Mouse (Mus musculus): Measurements from ENCODE around the gene Kremen2.
"Not testable (repeated sequence)": the region's sequence is repeated elsewhere in the genome, so short reads cannot be mapped to it uniquely, and the experiment has no call there.

Gene Kremen2

DNA sequence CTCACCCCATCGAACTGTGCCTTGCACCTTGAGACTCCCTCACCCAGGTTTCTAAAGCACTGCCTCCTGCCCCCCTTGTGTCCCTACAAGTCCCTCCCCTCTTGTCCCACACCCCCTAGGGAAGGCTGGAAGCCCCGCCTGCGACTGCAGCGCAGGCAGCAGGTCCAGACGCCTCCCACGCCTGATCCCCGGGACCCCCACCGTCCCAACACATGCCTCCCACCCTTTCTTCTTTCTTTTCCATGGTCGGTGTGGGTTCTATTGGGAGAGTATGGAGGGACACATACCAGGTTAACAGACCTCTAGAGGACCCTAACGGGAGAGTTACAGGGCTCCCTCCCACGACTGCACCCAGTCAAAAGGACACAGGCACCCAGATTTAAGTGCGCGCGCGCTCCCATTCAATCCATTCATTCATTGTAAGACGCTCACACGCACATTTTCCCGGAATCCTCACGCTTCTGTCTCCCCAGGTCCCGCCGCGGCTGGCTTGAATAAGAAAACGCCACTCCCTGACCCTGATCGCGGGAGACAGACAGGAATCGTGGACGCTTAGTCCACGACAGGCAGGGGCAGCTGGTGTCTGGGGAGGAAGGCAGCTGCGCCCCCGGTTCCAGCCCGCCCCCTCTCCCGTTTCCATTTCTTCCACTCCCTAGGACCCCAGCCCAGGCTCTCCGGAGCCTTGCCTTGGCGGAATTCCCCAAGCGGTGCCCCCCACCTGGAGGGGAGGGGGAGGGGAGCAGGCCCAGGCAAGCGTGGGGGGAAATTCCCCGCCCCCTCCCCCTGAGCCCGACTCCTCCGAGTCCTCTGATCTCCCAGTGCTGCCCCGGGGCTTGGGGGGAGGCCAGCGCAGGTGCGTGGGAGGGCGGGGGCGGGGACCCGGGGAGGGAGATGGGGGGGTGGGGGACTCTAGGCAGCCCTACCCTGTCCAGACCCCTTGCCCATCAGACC, at the start of gene Kremen2:
Gene Kremen2 (minus strand): TSS at position 533 of the 951 bp plus-strand sequence.
- DNase-seq: peak; percentile 34

DNA sequence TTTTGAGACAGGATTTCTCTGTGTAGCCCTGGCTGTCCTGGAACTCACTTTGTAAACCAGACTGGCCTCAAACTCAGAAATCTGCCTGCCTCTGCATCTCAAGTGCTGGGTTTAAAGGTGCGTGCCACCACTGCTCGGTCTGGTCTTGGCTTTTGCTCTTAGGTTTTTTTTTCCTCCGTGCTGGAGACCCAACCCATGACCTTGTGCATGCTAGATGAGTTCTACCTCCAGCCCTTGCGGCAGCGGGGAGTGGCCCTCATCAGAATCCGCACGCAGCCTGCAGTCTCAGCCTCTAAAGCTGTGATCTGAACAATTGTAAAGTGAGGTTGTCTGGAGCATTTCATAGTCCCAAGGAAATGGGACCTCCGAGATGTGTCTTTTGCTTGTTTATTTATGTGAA, 49.7 kb upstream of the Kremen2 start:
- no peak for DNase-seq

- no peak for DNase-seq
Measured at GRCm38 (mm10) chr17:23791079-23791357, 45.4 kb upstream of the Kremen2 start.

DNA sequence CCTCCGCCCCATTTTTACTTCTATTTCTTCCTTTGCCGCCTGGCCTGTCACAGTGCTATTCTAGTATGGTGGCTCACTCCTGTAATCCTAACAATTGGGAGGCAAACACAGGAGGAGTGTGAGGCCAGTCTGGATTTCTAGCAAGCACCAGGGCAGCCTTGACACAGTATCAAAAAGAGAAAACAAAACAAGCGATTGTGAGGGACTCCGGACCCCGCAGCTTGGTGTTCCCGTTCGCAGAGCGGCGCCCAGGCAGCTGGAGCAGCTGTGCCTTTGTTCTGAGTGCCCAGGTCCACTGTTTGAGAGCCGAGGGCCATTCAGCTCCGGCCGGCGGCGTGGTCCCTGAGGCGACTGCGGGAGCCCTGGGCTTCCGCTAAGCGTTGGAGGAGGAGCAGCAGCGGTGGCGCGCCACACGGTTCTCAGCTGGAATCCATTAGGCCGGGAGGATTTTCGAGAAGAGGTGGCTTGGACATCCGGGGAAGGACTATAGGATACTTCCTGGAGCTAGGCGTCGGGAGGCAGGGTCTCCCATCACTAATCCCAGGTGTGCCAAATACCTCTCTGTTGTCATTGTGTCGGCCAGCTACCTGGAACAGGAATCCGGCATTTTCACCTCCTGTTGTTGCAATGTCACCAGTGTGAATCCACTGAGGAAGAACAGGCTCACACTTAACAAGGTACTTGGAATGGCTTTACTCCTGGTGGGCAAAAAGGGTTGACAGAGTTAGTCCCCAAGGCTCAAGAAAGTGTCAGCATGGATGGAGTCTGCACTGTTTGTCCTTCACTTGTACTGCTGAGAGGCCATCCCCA, 44.8 kb upstream of the Kremen2 start, which contains the start of gene Srrm2:
Gene Srrm2 (plus strand): TSS at position 264 of the 810 bp plus-strand sequence.
- DNase-seq: peak; percentile 59

DNA sequence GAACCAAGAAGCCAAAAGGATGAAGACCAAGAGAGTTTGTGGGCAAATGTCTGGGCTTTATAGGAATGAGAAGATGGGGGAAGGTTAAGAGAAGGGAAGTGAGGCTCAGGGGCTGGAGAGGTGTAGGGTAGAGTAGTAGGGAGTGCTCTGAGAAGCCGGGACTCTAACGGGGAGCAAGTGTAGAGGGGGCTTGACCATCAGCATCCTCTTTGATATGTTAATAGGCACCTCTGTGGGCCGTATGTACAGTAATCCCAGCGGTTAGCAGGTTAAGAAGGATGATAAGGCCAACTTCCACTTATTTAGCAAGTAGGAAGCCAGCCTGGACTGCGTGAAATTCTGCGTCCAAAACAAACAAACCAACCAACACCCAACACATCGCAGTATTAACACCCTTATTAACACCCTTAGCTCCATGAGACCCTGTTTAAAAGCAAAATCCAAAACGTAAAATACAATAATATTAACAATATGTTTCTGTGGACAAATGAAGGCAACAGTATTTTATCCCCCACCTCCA, 44.2 kb upstream of the Kremen2 start:
- DNase-seq: no peak

GRCm38 (mm10) chr17:23788973-23789372, 43.3 kb upstream of the Kremen2 start:
- no peak for DNase-seq

DNA sequence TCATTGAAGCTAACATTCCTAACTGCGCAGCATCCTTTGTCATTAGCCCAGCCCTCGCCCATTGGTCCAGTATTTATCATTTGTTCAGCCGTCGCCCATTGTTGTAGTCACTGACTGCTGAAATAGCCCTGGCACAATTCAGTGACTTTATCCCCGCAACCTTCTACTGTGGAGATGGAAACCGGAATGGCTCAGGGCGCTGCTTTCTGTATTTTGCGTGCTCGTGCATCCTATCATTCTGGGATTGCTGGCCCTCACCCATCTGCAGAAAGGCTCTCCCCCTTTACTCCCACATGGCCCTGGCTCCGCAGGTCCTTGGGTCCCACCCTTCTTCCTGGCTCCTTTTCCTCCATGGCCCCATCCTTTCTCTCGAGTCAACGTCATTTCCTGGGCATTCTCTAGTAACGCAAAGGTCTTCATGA, 40.9 kb upstream of the Kremen2 start:
- DNase-seq: no peak

- DNase-seq: peak; percentile 70
Measured at GRCm38 (mm10) chr17:23785561-23786471, 40.2 kb upstream of the Kremen2 start, which contains the start of gene Flywch2. Gene Flywch2, minus strand, starts transcription at chr17:23786081.

GRCm38 (mm10) chr17:23783352-23783751, 37.7 kb upstream of the Kremen2 start:
- no peak for DNase-seq

DNA sequence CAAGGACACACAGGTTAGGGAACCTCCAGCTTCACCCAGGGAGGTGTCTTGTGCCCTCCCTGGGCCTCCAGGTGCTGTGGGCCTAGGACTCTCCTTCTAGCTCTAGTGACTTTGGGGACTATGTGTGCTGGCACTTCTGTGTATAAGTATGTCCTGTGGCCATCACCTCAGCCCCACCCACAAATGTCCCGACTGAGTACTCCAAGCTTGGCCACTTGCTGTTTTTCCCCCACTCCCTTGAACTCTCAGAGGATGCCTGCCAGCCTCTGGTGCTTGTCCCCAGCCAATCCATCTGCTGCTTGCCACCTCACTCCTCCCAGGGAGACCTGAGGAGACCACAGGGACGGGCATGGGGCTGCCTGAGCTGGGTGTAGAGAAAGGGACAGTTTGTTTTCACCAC, 32.8 kb upstream of the Kremen2 start:
- DNase-seq: no peak

- DNase-seq: no peak
Measured at GRCm38 (mm10) chr17:23777141-23777540, 31.5 kb upstream of the Kremen2 start.

- no peak for DNase-seq
Measured at GRCm38 (mm10) chr17:23776216-23776615, 30.6 kb upstream of the Kremen2 start.

DNA sequence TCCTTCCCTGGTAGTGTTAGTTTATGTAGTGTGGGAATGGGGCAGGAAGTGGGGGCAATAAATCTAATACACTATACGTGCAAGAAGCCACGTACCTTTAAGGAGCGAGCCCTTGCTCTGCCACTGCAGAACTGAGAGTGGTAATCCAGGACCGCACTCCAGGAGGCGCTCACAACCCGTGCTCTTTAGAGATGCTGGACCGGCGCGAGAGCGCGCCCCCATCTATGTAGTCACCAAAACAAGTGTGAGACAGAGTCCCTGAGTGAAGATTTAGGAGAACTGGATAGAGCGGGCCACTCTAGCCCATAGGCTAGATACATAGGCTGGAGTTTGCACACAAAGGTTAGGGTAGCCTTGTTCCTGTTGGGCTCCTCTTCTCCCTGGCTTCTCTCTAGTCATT, 28.5 kb upstream of the Kremen2 start:
- peak; percentile 89 for DNase-seq

- DNase-seq: no peak
Measured at GRCm38 (mm10) chr17:23773676-23774075, 28.0 kb upstream of the Kremen2 start.

- not testable (repeated sequence) for DNase-seq
Measured at GRCm38 (mm10) chr17:23772219-23772556, 26.6 kb upstream of the Kremen2 start.

- DNase-seq: peak; percentile 97
Measured at GRCm38 (mm10) chr17:23771284-23772218, 25.9 kb upstream of the Kremen2 start, which contains the start of gene Flywch1. Gene Flywch1, minus strand, starts transcription at chr17:23771602.

GRCm38 (mm10) chr17:23770896-23771283, 25.3 kb upstream of the Kremen2 start:
- DNase-seq: no peak

DNA sequence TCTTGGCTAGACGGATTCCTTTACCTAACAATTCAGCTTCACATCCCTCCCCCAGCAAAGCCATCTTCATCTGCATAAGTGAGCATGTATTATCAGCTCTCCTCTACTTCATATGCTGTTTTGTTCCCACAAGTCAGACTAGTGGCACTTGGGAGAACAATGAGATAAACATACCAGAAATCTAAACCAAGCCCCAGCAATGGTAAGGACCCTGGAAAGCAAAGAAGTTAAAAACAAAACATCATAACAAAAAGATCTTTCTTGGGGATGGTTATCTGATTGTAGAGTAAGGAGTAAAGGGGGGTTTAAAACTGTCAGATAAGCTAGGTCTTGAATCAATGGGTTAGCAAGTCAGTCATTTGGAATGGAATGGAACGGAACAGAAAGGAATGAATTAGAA, 24.9 kb upstream of the Kremen2 start:
- DNase-seq: no peak

DNA sequence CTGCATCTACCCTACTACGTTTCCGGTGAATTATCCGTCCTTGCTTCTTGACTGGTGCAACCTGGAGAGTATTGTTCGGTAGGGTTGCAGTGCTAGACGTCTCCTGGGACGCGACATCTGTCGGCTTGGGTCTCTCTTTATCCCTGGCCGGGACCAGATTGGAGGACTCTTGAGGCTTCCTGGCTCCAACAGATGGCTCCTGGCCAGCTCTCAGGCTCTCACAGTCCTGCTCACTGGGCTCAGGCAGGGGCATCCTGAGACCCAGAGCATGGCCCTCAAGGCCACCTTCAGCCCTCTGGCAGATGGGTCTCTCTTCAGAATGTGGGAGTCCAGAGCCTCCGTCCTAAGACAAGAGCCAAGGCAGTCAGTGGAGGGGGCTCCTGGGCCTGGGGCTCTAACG, 17.3 kb upstream of the Kremen2 start:
- no peak for DNase-seq

GRCm38 (mm10) chr17:23761155-23761554, 15.5 kb upstream of the Kremen2 start:
- DNase-seq: no peak

DNA sequence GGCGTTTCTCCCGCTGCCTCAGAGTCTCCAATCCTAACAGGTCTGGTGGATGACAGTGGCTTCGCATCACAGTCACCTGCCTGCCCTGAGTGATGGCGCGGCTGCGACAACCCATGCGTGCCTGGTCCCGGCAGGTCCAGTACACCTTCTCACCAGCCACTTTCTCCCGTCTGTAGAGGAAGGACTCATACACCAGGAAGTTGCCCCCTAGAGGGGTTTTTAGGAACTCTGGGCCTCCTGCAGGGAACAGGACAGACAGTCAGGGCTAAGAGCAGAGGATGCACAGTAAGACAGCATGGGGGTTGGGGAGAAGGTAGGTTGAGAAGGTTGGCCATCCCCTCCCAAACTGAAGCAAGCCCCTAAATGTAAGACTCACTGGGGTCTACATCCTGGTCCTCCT, 14.6 kb upstream of the Kremen2 start:
- DNase-seq: no peak

Data from thymus, postnatal 25 days (tissue).